Mouse (Mus musculus): ENCODE data around the gene Gm29564. TPM values are rescaled to one million over a fixed set of nuclear protein-coding genes. Genes with fewer than 3 reads are reported as not detected.
"Not testable (repeated sequence)": the region's sequence is repeated elsewhere in the genome, so short reads cannot be mapped to it uniquely, and the experiment has no call there.

Gene Gm29564
- not detected for total RNA-seq (2021)

DNA sequence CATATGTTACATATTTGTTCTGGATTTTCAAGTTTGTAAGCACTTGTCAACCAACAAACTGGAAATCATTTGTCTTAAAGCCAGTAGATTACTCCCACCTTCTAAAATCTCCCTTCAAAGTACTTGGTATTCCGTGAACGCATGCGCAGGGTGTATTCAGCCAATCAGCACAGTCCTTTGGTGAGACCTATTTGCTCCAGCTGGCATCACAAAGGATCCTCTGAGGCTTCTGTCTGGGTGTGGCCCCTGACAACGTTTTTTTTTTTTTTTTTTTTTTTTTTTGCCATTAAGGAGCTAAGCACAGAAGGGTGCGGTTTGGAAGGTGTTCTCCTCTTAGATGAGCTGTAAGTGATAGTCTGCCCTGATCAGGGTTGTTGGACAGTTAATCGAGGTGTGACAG lies at the start of gene Gm29564:
Gm29564 (plus strand) TSS at position 301 of the 400 bp plus-strand sequence.
- intact Hi-C loops (cut with DNase I); DNase-seq (ENCODE audit: low spot score in 2 of 2): not testable (repeated sequence)

Other genes with a start within 250 kb of the Gm29564 start
- gene Gm20867, start 249.8 kb upstream of the Gm29564 start, total RNA-seq (2021): not detected

Data from left cerebral cortex, postnatal 25 days (tissue).